Mouse (Mus musculus): ENCODE results near the gene Wdr34. TPM values are rescaled to one million over a fixed set of nuclear protein-coding genes. Genes with fewer than 3 reads are reported as not detected.

The Wdr34 gene
- polyA plus RNA-seq, 1 experiment from 2014 or later: 28.5 TPM

DNA sequence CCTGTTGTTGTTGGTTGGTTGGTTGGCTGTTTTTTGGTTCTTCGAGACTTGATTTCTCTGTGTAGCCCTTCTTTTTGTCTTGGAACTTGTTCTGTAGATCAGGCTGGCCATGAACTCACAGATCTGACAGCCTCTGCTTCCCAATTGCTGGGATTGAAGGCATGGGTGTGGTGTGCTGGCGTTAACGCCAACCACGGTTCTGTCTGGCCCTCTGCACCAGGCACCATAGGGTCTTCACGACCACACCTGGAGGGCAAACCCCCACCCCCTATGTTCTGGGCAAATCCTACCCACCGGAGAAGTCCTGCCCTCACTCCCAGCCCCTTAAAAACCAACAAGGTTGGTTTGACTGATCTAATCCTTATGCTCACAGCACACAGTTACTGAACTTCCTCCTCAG lies 28.3 kb upstream of the Wdr34 start:
- Histone ChIP-seq H3K4me2 (peak overlapping the region; percentile 92), H3K27me3 (ENCODE audit: insufficient read depth, low read length) (no peaks in the 10 kb centered on the region), H3K9me3 (ENCODE audit: low read depth, low read length) (no peaks in the 10 kb centered on the region), H3K9ac (no peak overlapping the region), H3K27ac (ENCODE audit: low read depth) (0 out of 2 replicates have a peak overlapping the region, but pooled peaks have one; percentile 21), H3K4me1 (ENCODE audit: insufficient read depth) (0 out of 2 replicates have a peak, but pooled peaks cover 5% of the 10 kb centered on the region), H3K4me3 (ENCODE audit: low read depth, low read length) (no peak overlapping the region), H3K36me3 (ENCODE audit: insufficient read depth) (peaks cover 21% of the 10 kb centered on the region)
- peak; percentile 16 for ATAC-seq (ENCODE audit: insufficient read depth)
- 59% methylated on average over 6 of the region's 6 CpGs for WGBS
- TF ChIP-seq CTCF (IDR thresholded peaks at IDR 0.05; ENCODE audit: low read depth): no peak
- DNase-seq: no peak

DNA sequence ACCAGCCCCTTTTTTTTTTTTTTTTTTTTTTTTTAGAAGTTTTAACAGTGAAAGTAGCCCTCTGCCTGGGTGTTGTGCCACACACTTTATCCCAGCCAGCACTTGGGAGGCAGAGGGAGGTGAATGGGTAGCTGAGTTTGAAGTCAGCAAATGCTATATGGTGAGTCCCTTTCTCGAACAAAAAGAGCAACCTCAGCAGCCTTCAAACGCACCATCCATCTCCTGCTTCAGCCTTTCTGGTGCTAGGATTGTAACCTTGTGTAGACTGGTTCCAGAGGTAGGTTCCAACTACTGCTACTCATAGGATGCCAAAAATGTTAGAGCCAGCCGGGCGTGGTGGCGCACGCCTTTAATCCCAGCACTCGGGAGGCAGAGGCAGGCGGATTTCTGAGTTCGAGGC lies 27.8 kb upstream of the Wdr34 start:
- Histone ChIP-seq H3K36me3 (ENCODE audit: insufficient read depth) (peaks cover 24% of the 10 kb centered on the region), H3K4me1 (ENCODE audit: insufficient read depth) (0 out of 2 replicates have a peak, but pooled peaks cover 5% of the 10 kb centered on the region), H3K9me3 (ENCODE audit: low read depth, low read length) (no peaks in the 10 kb centered on the region), H3K27me3 (ENCODE audit: insufficient read depth, low read length) (no peaks in the 10 kb centered on the region), H3K9ac (no peak overlapping the region), H3K27ac (ENCODE audit: low read depth) (no peak overlapping the region), H3K4me3 (ENCODE audit: low read depth, low read length) (no peak overlapping the region), H3K4me2 (no peak overlapping the region)
- peak; percentile 6 for DNase-seq
- no peak for TF ChIP-seq CTCF (IDR thresholded peaks at IDR 0.05; ENCODE audit: low read depth)
- ATAC-seq (ENCODE audit: insufficient read depth): no peak
- WGBS: 91% methylated on average over 8 of the region's 9 CpGs

DNA sequence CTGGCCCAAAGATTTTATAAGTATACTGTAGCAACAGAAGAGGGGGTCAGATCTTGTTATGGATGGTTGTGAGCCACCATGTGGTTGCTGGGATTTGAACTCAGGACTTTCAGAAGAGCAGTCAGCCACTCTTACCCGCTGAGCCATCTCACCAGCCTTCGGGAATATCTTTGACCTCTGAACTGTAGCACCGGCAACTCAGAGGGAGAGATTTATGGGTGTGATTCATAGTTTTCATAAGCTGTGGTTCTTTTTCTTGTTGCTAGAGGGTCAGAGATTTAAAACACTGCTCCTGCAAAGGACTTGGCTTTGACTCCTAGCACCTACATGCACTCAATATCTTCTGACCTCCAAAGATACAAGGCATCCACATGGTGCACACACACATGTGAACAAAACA lies 26.9 kb upstream of the Wdr34 start:
- DNase-seq (no peak), ATAC-seq (ENCODE audit: insufficient read depth) (no peak)
- peaks cover 26% of the 10 kb centered on the region for H3K36me3 ChIP-seq (ENCODE audit: insufficient read depth)
- no peak overlapping the region for H3K4me3 ChIP-seq (ENCODE audit: low read depth, low read length)
- H3K4me2 ChIP-seq: no peak overlapping the region
- no peaks in the 10 kb centered on the region for H3K27me3 ChIP-seq (ENCODE audit: insufficient read depth, low read length)
- no peak for TF ChIP-seq CTCF (IDR thresholded peaks at IDR 0.05; ENCODE audit: low read depth)
- 0 out of 2 replicates have a peak, but pooled peaks cover 5% of the 10 kb centered on the region for H3K4me1 ChIP-seq (ENCODE audit: insufficient read depth)
- 53% methylated on average over 3 of the region's 3 CpGs for WGBS
- H3K9me3 ChIP-seq (ENCODE audit: low read depth, low read length): no peaks in the 10 kb centered on the region
- no peak overlapping the region for H3K27ac ChIP-seq (ENCODE audit: low read depth)
- no peak overlapping the region for H3K9ac ChIP-seq

DNA sequence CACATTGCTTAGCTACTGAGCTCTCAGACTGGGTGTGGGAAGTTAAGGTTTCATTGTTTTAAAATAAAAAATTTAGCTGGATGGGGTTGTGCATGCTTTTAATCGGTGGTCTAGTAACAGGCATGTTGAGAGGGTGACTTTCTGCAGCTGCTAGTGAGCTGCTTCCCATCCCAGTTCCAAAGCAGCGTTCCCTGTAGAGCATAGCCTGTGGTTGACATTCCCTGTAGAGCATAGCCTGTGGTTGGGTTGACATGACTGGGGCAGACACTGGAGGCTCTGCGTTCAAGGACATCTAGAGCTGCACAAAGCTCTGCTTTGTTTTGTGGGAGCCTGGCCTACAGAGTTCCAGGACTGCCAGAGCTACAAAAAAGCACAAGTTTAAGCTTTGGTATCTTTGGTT lies 24.6 kb upstream of the Wdr34 start:
- H3K4me2 ChIP-seq: no peak overlapping the region
- 72% methylated on average over 3 of the region's 3 CpGs for WGBS
- DNase-seq (no peak), ATAC-seq (ENCODE audit: insufficient read depth) (no peak)
- H3K4me3 ChIP-seq (ENCODE audit: low read depth, low read length): no peak overlapping the region
- no peaks in the 10 kb centered on the region for H3K27me3 ChIP-seq (ENCODE audit: insufficient read depth, low read length)
- H3K9me3 ChIP-seq (ENCODE audit: low read depth, low read length): no peaks in the 10 kb centered on the region
- H3K9ac ChIP-seq: no peak overlapping the region
- TF ChIP-seq CTCF (IDR thresholded peaks at IDR 0.05; ENCODE audit: low read depth): no peak
- H3K4me1 ChIP-seq (ENCODE audit: insufficient read depth): 0 out of 2 replicates have a peak, but pooled peaks cover 2% of the 10 kb centered on the region
- H3K36me3 ChIP-seq (ENCODE audit: insufficient read depth): peaks cover 50% of the 10 kb centered on the region
- H3K27ac ChIP-seq (ENCODE audit: low read depth): no peak overlapping the region

DNA sequence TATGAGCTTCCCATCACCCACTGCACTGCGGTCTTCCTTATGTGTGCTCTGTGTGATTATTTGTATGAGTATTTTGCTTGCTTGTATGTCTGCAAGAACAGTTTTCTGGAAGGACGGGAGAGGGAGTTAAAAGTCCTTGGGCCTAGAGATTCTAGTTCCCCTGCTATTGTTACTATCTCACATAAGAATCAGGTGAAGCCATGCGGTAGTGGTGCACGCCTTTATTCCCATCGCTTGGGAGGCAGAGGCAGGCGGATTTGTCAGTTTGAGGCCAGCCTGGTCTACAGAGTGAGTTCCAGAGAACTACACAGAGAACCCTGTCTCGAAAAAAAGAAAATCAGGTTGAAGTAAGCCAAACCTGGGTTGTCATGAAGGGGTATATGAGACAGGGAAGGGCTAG lies 24.2 kb upstream of the Wdr34 start:
- no peak for DNase-seq
- Histone ChIP-seq H3K27ac (ENCODE audit: low read depth) (no peak overlapping the region), H3K36me3 (ENCODE audit: insufficient read depth) (peaks cover 54% of the 10 kb centered on the region), H3K27me3 (ENCODE audit: insufficient read depth, low read length) (no peaks in the 10 kb centered on the region), H3K4me3 (ENCODE audit: low read depth, low read length) (no peak overlapping the region), H3K4me1 (ENCODE audit: insufficient read depth) (0 out of 2 replicates have a peak, but pooled peaks cover 3% of the 10 kb centered on the region), H3K9ac (no peak overlapping the region), H3K9me3 (ENCODE audit: low read depth, low read length) (no peaks in the 10 kb centered on the region), H3K4me2 (no peak overlapping the region)
- no peak for ATAC-seq (ENCODE audit: insufficient read depth)
- 73% methylated on average over 7 of the region's 7 CpGs for WGBS
- TF ChIP-seq CTCF (IDR thresholded peaks at IDR 0.05; ENCODE audit: low read depth): no peak

DNA sequence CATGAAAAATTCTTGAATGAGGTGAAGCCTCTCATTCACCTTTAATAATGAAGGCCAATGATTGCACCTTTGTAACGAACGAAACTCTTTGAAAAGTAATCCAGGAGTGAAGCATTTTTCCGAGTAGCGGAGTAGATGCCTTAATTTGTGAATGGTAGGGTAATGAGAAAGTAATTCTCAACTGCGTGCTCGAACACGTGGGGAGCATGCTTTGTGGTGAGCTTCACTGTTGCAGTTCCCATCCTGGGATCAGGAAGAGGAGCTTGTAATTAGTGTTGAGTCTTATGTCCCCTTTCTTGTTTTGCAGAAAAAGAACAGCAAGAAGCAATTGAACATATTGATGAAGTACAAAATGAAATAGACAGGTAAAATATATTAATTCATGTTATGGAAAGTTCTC lies 19.3 kb upstream of the Wdr34 start:
- Histone ChIP-seq H3K9me3 (ENCODE audit: low read depth, low read length) (no peaks in the 10 kb centered on the region), H3K36me3 (ENCODE audit: insufficient read depth) (peaks cover 41% of the 10 kb centered on the region), H3K27ac (ENCODE audit: low read depth) (0 out of 2 replicates have a peak overlapping the region, but pooled peaks have one; percentile 0), H3K9ac (peak overlapping the region; percentile 99), H3K4me2 (peak overlapping the region; percentile 67), H3K4me1 (ENCODE audit: insufficient read depth) (peaks cover 15% of the 10 kb centered on the region; the same call in 1 of the 2 replicates), H3K4me3 (ENCODE audit: low read depth, low read length) (peak overlapping the region; percentile 99), H3K27me3 (ENCODE audit: insufficient read depth, low read length) (no peaks in the 10 kb centered on the region)
- no peak for ATAC-seq (ENCODE audit: insufficient read depth)
- TF ChIP-seq CTCF (IDR thresholded peaks at IDR 0.05; ENCODE audit: low read depth): no peak
- DNase-seq: no peak
- WGBS: 15% methylated on average over 7 of the region's 7 CpGs

DNA sequence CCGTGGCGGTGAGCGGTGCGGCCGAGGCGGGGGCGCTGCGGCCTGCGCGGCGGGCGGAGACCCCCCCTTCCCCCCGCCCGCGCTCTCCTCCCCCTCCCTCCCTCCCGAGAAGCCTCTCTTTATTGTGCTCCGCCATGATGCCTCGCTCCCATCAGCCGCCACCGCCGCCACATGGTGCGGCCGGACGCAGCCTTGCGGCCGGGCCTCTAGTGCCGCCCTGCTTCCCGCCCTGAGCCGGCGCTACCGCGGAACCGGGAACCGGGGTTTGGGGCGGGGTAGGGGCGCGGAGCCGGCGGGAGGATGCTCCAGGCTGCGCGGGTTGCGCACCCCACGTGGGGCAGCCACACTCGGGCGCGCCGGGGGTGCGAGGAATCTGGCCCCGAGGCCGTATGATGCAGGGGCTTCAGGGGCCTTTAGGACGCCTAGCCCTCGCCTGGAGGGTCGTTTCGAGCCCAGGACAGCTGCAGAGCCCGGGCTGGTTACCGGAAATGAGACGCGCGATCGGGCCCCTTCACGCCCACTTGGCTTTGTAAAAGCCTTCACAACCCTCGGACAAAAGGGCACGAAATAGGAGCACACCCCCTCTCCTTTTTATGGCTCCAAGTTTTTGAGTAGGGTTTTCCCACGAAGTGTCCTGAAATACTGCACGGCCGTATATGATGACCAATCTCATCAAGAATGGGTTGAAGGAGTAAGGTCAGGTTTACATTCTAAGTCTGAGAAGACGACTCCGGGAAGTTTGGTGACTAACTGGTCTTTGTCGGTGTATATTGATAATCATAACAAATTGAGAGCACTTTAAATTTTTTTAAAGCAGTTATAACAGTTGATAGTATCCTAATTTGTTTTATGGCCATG lies 18.6 kb upstream of the Wdr34 start:
- peak; percentile 22 for ATAC-seq (ENCODE audit: insufficient read depth)
- H3K36me3 ChIP-seq (ENCODE audit: insufficient read depth): peaks cover 34% of the 10 kb centered on the region
- peaks cover 15% of the 10 kb centered on the region; the same call in 1 of the 2 replicates for H3K4me1 ChIP-seq (ENCODE audit: insufficient read depth)
- H3K27ac ChIP-seq (ENCODE audit: low read depth): peak overlapping the region; percentile 100
- peak overlapping the region; percentile 99 for H3K9ac ChIP-seq
- no peaks in the 10 kb centered on the region for H3K27me3 ChIP-seq (ENCODE audit: insufficient read depth, low read length)
- WGBS: under 1% methylated on average over 68 of the region's 69 CpGs
- H3K9me3 ChIP-seq (ENCODE audit: low read depth, low read length): no peaks in the 10 kb centered on the region
- peak overlapping the region; percentile 99 for H3K4me3 ChIP-seq (ENCODE audit: low read depth, low read length)
- peak; percentile 69 for DNase-seq
- TF ChIP-seq CTCF (IDR thresholded peaks at IDR 0.05; ENCODE audit: low read depth): no peak
- peak overlapping the region; percentile 67 for H3K4me2 ChIP-seq

Data from lung, embryonic 14.5 days (tissue).